Mouse (Mus musculus) fibroblast of lung, adult 2 months (primary cell): ENCODE results near the gene Acap1.
"Not testable (repeated sequence)": the region's sequence is repeated elsewhere in the genome, so short reads cannot be mapped to it uniquely, and the experiment has no call there.

Experiments
- DNase-seq: peaks from one replicate; pipeline ENCODE4 v3.0.0-alpha.2; 2011; ENCODE audit warnings: low read depth

The Acap1 gene

DNA sequence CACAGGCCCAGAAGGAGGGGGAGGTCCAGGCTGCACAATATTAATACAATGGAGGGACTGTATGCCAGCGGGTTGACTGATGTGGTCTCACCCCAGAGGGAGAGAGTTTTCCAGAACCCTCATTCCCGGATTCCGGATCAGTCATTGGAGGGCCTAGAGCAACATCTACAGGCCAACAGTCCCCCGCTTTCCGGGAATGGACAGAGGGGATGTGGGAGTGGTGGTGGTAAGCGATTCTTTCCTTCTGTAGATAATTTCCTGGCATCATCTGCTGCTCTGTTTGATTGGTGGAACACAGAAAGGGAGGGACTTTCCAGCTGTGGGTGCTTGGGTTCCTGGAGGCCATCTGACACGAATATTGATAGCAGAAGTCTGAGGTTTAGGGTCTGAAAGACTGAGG, 19.2 kb downstream of the Acap1 start:
- peak; percentile 62 for DNase-seq

DNA sequence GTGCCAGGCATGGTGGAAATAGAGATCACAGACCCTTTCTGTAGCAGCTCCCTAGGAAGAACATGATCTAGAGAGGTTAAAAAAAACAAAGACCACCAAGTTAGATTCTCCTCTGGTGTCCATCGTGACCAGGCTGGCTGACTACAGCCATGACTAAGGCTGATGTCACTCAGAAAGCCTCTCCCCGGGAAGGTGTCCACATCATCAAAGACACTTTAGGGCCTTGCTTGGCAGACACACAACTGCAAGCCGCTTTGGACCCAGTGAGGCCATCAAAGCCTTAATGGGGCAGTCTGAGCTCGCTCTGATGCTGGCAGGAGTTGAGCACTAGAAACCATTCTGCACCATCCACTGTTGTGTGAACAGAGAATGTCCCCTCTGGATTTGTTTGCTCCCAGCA, 22.9 kb downstream of the Acap1 start:
- no peak for DNase-seq

DNA sequence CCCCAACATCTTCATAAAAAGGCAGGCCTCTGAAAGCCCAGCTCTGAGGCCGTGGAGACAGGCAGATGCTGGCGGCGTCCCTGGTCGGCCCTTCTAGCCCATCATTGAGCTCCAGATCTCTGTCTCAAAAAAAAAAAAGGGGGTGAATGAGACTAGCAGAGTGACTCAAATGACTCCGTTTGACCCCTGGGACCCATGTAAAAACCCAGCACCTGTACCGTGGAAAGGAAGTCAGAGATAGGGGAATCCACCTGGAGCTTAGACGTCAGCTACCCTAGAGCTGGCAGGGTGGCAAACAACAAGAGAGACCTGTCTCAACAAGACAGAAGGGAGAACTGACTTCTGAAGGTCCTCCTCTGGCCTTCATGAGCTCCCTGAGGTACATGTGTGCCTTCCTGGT, 23.5 kb downstream of the Acap1 start:
- no peak for DNase-seq

DNA sequence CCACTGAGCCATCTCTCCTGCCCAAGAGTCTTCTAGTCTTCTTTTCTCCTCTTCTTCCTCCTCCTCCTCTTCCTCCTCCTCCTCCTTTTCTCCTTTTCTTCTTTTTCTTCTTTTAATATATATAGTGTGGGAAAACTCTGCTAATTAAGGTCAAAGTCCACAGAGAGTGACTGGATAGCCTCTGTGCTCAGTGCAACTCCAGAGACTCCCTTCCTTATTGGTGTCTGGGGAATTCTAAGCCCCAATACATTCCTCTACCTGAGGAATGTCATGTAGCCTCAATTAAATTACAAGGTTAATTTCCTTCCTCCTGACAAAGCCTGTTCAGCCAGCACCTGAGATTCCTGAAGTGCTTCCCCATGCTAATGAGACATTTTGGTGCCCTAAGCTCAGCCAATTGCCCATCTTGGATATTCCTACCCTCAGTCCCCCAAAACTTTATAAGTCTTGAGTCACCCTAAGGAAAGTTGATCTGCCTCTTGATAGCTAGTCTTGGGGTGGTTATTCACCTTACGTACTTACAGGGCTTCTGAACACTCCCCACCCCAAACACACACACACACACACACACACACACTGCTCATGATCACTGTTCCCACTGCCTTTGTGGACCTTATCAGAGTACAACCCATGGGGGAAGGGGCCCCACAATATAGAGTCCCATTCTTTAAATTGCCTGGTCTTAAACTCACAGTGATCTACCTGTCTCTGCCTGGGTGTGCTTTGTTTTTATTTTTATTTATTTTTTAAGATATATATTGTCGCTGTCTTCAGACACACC, 24.9 kb downstream of the Acap1 start:
- no peak for DNase-seq

DNA sequence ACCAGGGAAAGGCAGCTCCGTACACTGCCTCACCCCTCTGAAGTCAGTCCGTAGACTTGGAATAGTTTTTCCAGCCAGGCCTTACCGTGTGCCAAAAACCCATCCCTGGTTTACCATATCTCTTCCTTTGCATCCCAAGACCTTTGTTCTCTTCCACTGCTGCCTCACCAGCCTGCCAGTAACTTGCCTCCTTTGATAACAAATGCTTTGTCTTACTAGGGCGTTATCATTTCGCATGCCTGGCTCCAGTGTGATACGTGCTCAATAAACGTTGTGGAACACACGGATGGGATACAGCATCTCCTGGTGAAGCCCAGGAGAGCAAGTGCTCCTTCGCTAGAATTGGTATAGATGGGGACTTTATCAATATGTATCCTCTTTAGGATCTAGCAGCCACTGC, 28.0 kb downstream of the Acap1 start:
- DNase-seq = no peak

DNA sequence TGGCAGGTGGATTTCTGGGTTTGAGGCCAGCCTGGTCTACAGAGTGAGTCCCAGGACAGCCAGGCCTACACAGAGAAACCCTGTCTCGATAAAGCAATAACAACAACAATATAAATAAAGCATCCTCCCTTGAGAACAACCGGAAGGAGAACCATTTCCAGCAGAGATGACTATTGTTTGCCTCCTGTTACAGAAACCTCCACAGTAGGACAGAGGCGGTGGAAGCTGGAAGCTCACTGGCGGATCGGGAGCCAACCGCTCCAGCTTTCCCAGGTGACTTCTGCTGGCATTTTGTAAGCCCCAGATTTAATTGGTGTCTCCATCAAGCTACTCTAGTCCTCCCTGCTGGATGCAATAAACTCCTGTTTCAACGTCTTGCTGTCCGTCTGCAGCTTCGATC, 29.8 kb downstream of the Acap1 start:
- DNase-seq = no peak

DNA sequence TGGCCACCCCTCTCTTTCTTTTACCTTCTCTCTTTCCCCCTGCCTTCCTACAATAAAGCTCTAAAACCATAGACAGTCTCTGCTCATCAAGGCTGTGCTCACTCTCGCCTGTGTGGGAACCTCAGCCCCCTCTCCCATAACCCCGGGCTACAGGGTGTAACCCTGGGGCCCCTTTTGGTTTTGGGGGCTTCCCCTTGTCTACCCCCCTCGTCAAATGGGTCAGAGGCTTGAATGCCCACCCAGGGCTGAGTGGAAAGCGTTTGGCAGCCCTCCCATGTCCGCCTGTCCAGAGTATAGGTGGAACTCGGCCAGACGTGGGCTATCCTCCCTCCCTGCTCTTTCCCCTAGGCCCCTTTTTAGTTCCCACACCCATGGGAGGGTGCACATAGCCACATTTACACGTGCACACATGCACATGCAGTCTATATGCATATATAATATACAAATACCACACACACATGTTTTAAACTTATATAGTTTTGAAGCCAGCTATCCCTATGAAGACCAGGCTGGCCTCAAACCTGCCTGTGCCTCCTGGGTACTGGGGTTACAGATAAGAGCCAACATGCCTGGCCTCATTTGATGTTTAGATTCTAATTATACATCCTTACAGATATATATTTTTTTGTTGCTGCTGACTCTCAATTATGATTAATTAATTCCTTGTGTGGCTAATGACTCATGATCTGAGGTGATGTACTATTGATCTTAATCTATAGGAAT, 31.0 kb downstream of the Acap1 start:
- no peak for DNase-seq

DNA sequence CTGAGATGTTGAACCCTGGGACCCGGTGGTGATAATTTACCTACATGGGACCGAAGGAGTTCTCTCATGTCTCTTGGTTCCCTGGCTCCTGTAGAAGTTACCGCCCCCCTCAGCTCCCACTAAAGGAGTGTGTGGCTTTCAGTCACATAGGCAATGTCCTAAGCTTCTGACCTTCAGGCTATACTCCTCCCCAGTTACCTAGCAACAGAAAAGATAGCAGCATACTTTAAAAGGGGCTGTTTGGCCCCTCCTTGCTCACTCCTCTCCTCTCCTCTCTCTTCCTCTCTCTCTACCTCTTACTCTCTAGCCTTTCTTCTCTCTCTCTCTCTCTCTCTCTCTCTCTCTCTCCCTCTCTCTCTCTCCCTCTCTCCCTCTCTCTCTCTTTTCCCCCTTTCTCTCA, 31.6 kb downstream of the Acap1 start:
- not testable (repeated sequence) for DNase-seq

DNA sequence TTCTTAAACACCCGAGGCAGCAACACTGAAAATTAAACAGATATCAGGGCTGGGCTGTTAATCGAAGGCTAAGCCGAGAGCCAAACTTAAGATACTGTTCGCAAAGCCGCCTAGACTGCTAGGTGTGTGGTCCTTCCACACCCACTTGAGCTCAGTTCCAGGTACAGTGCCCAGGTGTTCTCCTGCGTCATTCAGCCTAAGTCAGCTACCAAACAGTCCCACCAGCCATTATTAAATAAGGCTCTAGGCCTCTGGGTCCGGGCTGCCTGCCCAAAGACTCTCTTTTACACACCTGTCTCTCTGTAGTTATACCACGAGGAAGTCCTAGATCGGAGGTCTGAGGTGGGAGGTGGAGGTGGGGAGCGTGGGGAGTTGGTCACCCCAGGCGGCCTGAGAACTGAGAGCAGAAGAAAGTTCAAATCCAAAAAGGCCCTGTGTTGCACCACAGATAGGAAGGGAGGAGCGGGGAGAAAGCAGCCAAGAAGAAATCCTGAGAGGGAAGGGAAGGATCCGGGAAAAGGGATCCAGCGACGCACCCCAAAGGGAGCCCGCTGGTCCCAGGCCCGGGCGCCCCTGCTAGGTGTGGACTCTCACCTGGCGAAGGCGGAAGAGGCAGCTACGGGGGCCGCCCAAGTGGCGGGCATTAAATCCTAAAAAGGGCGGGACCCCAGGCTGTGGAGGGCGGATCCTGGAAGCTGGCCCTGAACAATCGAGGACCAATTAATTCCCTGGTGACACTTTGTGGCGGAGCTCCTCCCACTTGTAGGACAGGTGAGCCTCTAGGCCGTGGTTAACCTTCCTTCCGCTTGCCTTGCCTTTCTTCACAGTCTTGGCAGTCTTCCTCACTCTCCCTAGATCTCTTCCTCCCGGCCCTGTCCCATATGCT, 37.0 kb downstream of the Acap1 start, which contains the start of gene Tnk1:
Gene Tnk1, minus strand, starts transcription at position 618 of the 886 bp plus-strand sequence.
- DNase-seq = no peak

DNA sequence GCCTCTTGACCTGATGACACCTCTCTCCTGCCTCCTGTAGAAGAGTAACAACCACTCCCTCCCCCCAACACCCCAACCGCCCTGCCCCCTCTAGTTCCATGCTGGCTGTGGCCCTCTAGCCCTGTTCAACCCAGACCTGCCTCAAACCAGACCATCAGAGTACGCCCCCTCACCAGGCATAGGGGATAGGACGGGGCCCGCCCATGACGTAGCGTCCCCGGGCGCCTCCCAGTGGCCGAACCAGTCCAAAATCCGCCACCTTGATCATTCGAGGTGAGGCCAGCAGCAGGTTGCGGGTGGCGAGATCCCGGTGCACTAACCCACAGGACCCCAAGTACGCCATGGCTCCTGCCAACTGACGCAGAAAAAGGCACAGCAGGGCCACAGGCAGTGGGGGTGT, 40.0 kb downstream of the Acap1 start:
- DNase-seq = no peak

DNA sequence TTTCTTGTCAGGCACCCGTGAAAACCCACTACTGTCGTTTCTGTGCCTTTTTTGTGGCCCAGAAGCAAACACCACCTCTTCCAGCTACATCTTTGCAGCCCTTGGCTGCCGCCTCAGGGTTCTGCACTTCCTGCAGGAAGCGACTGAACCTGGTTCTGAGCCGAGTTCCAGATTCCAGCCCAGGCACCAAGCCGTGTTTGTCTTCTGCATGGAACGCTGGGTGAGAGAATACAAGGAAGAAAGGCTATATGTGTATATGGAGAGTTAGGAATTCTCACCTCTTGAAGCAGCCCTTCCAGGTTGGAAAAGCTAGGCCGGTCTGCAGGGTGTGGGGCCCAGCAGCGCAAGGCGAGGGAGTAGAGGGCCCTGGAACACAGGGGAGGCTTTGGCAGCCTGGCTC, 40.7 kb downstream of the Acap1 start:
- DNase-seq = no peak

DNA sequence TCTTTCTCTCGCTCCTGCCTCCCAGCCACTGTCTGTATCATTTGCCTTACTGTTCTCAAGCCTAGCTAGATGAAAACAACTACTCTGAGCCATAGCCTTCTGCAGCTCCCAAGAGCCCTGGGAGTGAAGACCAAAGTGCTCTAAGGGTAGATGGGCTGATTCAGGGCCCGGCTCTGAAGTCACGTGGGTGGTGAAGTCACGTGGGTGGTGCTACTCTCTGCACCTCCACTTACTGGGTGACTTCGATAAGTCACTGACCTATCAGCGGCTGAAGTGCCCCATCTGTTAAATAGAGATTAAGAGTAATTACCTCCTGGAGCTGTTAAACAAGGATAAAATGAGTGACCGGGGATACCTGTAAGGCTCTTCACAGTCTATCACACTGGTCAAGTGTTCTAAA, 41.3 kb downstream of the Acap1 start:
- DNase-seq = no peak

DNA sequence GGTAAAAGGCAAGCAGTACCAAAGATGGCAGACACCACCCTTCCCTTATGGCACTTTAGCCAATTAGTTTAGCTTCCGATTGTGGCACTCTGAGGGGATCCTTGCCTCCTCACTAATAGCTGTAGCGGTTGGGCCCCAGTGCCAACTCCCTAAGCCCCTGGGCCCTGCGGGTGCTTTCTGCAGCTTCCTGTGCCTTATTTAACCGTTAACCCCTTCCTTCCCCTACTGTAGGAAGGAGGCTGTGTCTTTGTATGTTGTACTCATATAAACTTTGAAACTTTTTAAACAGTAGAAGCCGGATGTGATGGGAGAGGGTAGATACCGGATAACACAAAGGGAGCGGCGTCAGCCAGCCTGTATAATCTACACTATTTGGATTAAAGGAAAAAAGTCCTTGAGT, 44.6 kb downstream of the Acap1 start:
- DNase-seq = no peak

DNA sequence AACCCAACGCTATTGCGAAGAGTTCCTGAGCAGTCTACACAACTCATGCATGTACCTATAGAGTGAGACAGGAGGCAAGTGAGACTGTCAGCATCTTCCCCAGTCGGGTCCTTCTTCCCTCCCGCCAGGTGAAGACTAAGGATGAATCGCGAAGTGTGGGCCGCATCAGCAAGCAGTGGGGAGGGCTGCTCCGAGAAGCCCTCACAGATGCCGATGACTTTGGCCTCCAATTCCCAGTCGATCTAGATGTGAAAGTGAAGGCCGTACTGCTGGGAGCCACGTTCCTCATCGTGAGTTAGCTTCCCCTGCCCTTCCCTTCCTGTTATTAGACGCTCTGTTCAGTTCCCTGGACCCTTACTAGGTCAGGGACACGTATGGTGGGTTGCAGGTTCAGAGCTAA, 45.5 kb downstream of the Acap1 start:
- no peak for DNase-seq

DNA sequence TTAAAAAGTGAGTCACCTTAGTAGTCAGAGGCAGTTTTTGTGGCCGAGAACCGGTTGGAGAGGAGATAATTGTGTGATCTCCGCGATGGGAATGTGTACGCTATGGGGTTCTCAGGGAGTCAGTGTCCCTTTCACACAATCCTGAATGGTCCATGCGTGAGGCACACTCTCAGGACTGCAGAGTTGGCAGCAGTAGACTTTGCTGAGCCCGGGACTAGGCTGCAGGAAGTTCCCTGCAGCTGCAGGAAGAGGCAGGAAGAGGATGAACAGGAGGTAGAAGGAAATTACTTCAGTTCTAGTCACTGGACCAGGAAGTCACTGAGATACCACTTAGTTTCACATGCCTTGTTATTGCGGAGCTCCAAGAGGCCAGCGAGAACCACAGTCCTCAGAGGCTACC, 46.2 kb downstream of the Acap1 start:
- no peak for DNase-seq

DNA sequence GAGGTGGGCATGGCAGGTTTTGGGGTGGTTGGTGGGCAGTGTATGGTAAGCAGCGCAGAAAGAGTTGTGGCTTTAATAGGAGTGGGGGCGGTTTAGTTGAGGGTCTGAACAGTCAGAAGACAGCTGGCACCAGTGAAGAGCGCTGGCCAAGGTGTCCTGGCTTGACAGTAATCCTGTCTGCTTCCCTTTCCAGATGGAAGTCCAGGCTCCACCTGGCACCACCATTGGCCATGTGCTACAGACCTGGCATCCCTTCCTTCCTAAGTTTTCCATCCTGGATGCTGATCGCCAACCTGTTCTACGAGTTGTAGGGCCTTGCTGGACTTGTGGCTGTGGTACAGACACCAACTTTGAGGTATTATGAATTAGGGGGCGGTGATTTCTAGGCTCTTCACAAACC, 47.3 kb downstream of the Acap1 start:
- no peak for DNase-seq

DNA sequence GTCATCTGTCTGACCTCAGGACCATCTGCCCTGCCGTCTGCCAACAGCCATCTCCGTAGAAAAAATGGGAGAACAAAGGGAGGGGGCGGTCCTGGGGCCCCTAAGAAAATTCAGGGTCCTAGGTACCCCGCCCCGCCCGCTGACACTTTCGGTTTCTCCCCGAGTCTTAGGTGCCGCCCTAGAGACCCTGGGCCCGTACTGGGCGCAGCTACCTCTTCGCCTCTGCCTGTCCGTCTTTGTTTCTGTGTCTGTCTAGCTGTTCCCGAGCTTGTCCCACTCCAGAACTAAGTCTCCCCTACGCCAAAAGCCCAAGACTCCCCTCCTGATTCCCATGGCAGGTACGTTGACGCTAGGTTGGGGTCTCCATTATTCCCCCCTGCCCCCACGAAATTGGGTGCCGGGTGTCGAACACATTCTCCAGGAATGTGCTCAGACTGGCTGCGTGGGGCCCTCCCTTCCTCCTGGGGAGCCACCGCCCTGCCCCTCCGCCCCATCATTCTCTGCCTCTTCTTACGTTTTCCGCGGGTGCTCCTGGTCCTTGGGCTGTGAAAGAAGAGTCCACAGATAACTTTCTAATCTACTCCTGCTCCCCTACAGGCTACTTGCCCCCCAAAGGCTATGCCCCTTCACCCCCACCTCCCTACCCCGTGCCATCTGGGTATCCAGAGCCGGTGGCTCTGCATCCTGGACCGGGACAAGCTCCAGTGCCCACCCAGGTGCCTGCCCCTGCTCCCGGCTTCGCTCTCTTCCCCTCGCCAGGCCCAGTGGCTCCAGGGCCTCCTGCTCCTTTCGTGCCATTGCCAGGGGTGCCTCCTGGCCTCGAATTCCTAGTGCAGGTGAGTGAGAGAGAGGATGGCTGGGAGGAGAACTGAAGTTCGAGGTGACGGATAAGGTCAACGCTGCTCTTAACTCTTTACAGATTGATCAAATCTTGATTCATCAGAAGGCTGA, 48.3 kb downstream of the Acap1 start:
- no peak for DNase-seq

DNA sequence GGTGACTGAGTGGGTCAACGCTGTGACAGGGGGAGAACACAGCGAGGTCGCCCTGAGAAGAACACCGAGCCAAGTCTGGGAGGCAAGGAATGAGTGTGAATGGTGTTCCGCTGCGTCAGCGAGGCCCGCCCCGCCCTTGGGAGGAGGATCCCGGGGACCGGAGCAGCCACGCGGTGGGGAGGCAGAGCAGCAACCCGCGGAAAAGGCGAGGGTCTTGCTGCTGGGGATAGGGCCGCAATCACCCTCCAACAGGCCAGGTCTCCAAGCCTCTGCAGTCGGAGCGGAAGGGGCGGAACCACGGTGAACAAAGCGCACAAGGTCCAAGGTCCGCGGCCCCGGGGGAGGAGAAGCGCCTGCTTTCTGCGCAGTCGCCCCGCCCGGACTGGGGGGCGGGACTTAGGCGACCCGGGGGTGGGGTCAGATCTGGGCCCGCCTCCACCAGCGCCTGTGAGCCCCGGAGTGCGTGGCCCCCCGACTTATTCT, 49.1 kb downstream of the Acap1 start, which contains the start of gene Plscr3:
Gene Plscr3, plus strand, starts transcription at position 179 of the 483 bp plus-strand sequence.
- peak; percentile 66 for DNase-seq

DNA sequence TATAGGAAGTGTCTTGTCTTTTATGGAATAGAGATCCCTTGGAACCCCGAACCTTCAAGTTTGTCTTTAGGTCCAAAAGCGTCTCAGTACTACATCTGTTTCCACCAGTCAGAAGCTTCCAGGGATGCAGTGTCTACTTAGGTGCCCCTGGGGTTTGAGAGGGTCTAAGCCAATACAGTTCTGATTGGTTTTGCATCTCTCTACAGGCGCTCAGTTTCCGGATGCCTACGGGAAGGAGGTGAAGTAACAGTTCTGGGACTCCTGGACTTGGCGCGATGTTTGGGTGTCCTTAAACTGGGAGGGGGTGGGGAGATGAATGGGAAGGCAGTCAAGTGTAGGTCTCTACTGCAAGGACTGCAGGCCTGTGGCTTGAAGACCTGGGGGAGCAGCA, 56.6 kb downstream of the Acap1 start:
- no peak for DNase-seq

DNA sequence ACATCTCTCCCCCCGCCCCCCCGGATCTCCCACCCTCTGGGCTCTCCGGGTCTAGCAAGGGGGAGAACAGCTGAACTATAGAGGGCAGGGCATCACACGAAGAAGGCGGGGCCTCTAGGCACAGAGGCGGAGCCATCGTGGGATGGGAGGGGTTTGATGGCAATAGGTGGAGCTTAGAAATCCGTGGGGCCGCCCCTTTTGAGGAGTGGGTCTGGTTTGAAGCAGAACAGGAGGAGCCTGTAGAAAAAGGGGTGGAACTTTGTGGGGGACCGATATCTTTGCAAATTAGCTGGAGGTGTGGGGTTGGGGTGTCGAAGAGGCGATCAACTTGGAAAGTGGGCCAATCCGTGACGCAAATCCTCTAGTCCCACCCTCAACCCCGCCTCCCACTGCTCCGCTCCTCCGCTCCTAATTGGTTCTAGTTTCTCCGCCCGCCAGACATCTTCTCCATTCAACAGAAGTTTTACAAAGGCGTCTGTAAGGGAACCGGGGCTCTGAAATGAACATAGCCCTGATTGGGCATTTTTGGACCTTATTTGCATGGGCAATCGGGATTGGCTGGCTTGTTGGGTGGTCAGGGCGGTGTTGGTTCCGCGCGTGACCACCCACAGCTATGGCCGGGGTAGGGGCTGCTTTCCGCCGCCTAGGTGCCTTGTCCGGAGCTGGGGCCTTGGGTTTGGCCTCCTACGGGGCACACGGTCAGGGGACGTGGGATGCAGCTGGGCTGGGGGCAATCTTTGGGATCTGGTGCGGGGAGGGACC, 57.2 kb downstream of the Acap1 start, which contains the start of gene Tmem256:
Gene Tmem256, plus strand, starts transcription at position 563 of the 762 bp plus-strand sequence.
- DNase-seq = peak; percentile 98
